Mouse (Mus musculus): ENCODE measurements at regions not wholly inside any gene's neighbourhood (a gene's known extent, or its start where the extent isn't known, plus 50 kb on each side); places are given as distances from the start of the nearest gene placed in this dataset.
A peak's percentile ranks its signal among the peaks of the same experiment; 100 is the strongest.

GRCm38 (mm10) chr11:84760622-84761196, 58.6 kb downstream of the Mrm1 start:
- peak; percentile 32 for DNase-seq (ENCODE audit: low spot score)

GRCm38 (mm10) chr11:84759478-84759986, 59.8 kb downstream of the Mrm1 start:
- no peak for DNase-seq (ENCODE audit: low spot score)

GRCm38 (mm10) chr11:84752007-84752406, 67.3 kb downstream of the Mrm1 start:
- DNase-seq (ENCODE audit: low spot score), result no peak

DNA sequence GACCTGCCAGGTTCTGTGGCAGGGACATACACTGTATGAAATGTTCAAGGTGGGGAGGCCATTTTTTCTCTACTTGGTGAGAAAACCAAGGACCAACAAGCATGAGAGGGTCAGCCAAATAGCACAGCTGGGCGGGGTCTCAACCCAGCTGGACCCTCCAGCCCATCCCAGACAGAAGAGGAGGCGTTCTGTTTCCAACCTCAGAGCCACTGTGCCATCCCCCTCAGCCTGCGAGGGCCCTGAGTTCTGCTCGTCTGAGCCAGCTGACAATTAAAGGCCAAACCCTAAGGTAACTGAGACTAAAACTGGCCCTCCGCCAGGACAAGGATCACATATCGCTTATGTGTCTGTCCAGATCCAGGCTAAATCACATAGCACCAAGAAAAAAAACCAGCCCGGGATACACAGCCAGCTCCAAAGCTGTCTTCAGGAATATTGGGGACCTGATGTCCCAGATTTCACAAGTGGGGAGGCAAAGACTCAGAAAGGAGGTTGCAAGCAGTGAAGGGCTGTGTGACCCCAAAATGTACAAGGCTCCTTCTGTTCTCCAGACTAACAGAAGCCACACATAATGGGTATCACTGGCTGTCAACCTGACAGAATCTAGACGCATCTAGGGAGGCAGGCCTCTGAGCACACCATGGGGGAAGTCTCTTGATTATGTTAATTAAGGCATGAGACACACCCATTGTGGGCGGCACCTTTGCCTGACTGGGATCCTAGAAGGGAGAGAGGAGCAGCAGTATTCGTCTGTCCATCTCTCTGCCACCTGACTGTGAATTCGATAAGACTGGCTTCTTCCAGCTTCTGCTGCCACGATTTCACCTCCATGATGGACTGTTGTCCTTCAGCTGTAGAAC, 69.6 kb downstream of the Mrm1 start:
- DNase-seq (ENCODE audit: low spot score), result peak; percentile 64

DNA sequence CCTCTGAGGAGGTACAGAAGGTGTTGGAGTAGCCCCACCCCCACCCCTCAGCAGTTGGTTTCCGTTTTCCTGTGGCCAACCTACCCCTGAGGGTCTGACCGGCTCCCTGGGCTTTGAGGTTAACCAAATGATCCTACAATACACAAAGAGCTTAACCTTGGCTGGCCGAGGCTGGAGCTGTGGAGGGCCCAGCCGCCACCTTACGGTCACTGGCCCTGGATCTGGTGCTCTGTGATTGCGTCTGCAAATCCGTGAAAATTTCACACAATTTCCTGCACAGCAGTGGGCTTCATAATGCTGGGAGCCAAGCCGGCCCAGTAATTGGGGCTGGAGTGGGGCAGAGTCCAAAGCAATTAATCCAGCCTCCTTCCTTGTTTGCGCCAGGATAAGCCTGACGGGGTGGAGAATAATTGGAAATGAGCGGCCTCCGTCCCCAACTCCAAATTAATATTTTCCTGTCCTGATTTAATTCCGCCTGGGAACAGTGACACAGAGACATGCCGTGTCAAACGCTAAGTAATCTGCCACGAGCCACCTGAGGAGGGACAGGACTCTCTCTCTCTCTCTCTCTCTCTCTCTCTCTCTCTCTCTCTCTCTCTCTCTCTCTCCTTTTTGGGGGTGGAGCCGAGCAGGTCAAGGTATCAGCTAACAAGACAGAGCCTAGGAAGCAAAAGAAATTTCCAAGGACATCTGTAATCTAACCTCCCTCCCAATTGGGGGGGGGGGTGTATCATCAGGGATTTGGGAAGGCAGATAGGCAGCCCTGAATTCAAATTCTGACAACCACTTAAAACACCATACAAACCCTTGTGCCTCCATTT, 80.3 kb downstream of the Mrm1 start:
- no peak for DNase-seq (ENCODE audit: low spot score)

DNA sequence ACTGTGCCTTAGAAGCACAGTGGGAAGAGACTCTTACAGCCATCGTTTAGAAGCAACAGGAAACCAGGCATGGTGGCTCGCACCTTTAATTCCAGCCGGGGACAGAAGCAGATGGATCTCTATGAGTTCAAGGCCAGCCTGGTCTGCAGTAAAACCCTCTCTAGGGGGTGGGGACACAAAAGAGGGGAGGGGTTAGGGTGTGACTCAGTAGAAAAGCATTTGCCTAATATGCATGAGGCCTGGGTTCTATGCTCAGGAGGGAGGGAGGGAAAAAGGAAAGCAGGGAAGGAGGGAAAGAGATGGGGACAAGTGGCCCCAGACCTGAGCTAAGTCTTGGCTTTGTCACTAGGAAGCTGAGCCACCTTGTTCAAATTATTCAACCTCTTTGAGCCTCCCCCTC, 81.2 kb downstream of the Mrm1 start:
- no peak for DNase-seq (ENCODE audit: low spot score)

- DNase-seq (ENCODE audit: low spot score), result no peak
Observed at GRCm38 (mm10) chr11:84731890-84732289, 87.4 kb downstream of the Mrm1 start.

DNA sequence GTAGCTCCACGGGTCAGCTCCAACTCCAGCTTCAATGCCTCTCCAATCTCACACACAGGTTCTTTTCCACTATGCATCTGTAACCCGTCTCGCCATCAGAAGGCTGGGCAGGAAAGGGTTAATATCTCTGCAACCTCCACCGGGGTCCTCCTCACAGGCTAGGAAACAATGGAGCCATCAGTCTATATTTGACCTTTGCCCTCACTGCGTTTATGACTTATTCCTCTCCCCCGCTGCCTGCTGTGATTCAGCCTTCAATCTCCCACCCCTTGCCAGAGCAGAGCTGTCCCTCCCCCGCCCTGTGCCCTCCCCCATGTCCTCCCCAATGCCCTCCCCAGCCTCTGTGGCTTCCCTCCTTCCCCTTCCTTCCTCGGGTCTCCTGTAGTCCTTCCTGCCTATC, 89.1 kb downstream of the Mrm1 start:
- DNase-seq (ENCODE audit: low spot score), result no peak

- no peak for DNase-seq (ENCODE audit: low spot score)
Observed at GRCm38 (mm10) chr11:84729189-84729588, 90.1 kb downstream of the Mrm1 start.

GRCm38 (mm10) chr11:84725936-84726613, 93.2 kb downstream of the Mrm1 start:
- DNase-seq (ENCODE audit: low spot score), result no peak

- DNase-seq (ENCODE audit: low spot score), result no peak
Observed at GRCm38 (mm10) chr11:84725177-84725792, 94.0 kb downstream of the Mrm1 start.

GRCm38 (mm10) chr11:84724080-84724479, 95.2 kb downstream of the Mrm1 start:
- DNase-seq (ENCODE audit: low spot score), result peak; percentile 76

GRCm38 (mm10) chr11:84722658-84723201, 96.6 kb downstream of the Mrm1 start:
- DNase-seq (ENCODE audit: low spot score), result no peak

DNA sequence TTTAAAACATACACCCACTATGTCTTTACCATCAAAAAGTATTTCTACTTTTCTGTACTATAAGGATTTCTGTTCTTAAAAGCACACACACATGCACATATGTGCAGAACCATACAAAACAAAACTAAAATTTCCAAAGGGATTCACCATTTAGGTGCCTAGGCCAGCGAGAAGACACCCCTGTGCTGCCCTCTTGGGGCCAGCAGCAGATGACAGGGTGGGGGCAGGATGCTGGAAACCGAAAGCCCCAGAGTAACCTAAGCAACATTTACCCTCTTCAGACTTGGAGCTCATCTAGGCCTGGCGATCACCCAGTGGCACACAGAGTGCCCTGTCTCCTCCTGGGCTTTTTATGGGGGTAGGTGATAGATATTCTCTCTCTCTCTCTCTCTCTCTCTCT, 97.3 kb downstream of the Mrm1 start:
- peak; percentile 72 for DNase-seq (ENCODE audit: low spot score)

DNA sequence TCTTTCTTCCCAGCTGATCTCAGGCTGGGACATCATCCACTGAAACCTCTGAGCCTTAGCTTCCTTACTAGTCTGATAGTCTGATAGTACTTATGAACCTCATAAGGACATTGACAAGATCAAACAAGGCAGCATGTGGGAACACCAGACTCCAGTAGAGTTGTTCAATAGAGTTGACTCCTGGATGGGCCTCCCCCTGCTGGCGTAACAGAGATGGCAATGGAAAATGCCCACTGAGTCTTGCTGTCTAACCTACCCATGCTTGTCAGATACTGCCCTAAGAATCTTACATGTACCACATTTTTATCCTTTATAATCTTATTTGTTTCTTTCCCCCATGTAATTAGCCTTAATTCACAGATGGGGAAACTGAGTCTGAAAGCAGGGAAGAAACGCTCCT, 98.2 kb downstream of the Mrm1 start:
- DNase-seq (ENCODE audit: low spot score), result no peak

DNA sequence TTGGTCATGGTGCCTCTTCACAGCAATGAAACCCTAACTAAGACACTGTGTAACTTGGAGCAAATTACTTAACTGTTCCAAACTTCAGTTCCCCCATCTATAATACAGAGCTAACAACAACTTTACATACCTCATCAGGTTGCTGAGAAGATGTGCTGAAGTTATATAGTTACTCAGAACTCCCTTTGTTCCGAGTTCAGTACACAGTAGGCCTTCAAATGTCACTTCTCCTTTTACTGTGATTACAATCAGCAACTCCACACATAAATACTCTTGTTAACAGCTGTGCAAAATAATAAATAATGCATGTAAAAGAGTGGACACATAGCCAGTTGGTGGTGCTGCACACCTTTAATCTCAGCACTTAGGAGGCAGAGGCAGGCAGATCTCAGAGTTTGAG, 99.5 kb downstream of the Mrm1 start:
- no peak for DNase-seq (ENCODE audit: low spot score)

DNA sequence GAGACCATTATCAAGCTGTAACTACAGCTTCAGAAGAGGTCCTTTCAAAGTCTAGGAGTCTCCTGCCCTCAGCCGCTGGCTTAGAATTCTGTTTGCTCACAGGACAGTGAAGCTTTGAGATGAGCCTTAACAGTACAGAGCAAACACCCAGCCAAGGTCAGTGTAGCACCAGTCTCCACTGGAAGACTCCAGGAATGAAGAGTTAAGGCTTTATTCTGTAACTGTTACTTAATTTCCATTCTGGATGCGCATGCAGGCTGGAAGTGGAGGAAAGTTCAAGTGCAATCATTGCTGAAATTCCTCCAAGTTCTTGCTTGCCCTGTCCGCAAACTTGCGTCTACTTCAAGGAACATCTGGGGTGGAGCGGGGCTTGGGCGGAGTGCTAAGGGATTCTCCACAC, 106.6 kb downstream of the Mrm1 start:
- no peak for DNase-seq (ENCODE audit: low spot score)

- DNase-seq (ENCODE audit: low spot score), result no peak
Observed at GRCm38 (mm10) chr11:84711886-84712285, 107.4 kb downstream of the Mrm1 start.

DNA sequence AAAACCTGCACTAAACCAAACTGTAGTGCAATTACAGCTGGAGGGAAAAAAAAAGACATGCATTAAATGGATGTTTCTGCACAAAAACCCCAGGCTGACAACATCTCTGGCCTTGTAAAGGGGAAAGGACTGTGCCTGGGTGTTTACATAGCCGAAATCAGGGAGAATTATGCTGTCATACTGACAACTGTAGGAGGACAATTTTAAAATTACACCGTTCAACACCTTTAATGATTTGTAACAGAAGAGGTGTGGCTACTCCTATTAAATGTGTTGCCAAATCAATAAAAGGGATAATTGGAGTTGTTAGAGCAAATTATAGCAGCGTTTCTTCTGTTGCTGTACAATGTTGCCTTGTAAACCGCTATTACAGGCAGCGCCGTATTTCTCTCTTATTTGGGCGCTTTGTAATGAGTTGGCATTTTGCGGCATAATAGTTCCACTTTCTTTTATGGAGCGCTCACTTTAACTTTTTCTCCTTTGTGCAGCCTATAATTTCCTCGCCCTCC, 111.0 kb downstream of the Mrm1 start:
- no peak for DNase-seq (ENCODE audit: low spot score)

DNA sequence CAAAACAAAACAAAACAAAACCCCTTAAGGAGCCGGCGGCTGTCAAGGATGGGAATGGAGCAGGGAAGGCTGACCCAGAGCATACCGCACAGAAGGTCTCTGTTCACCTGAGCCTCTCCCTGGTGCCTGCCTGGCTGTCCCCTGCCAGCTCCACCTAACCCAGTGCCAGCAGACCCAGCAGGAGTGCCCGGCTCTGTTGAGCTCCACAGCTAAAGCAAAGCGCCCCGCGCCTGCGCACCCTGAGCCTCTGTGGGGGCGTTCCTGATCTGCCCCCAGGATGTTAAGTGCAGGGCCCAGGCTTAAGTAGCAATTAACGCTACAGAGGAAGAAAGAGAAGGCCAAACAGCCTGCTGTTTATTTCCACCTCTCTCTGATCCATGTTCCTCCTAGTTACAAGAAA, 111.5 kb downstream of the Mrm1 start:
- peak; percentile 72 for DNase-seq (ENCODE audit: low spot score)

- peak; percentile 67 for DNase-seq (ENCODE audit: low spot score)
Observed at GRCm38 (mm10) chr11:84706692-84707091, 112.6 kb downstream of the Mrm1 start.
